Mouse (Mus musculus): Measurements from ENCODE around the gene Esr2. TPM values are rescaled to one million over a fixed set of nuclear protein-coding genes. Genes with fewer than 3 reads are reported as not detected.

Esr2 gene
- polyA plus RNA-seq (2012; rRNA removed; ENCODE audit: low replicate concordance) = not detected in 2 replicates

GRCm38 (mm10) chr12:76177000-76177863, at the start of gene Esr2:
Gene Esr2 (minus strand): TSS chr12:76177259.

Other genes starting within 250 kb of the Esr2 start
- not detected in 2 replicates for gene Tex21, start 69.5 kb upstream of the Esr2 start, polyA plus RNA-seq (2012; rRNA removed; ENCODE audit: low replicate concordance)
- gene Mthfd1, start 78.0 kb upstream of the Esr2 start, polyA plus RNA-seq (2012; rRNA removed; ENCODE audit: low replicate concordance) = 11.4 and 25.3 TPM in 2 replicates
- 0.11 and 0.22 TPM in 2 replicates for gene Akap5, start 147.6 kb upstream of the Esr2 start, polyA plus RNA-seq (2012; rRNA removed; ENCODE audit: low replicate concordance)
- 8.2 and 12.5 TPM in 2 replicates for gene Zbtb25, start 192.3 kb upstream of the Esr2 start, polyA plus RNA-seq (2012; rRNA removed; ENCODE audit: low replicate concordance)
- gene Zbtb1, start 193.0 kb upstream of the Esr2 start, polyA plus RNA-seq (2012; rRNA removed; ENCODE audit: low replicate concordance) = 2.8 and 3.0 TPM in 2 replicates
- 7.5 and 12.5 TPM in 2 replicates for gene Hspa2, start 226.9 kb upstream of the Esr2 start, polyA plus RNA-seq (2012; rRNA removed; ENCODE audit: low replicate concordance)
- 0.11 and 0.18 TPM in 2 replicates for gene Ppp1r36, start 240.3 kb upstream of the Esr2 start, polyA plus RNA-seq (2012; rRNA removed; ENCODE audit: low replicate concordance)